Mouse (Mus musculus) liver, embryonic 18 days (tissue): ENCODE data around the gene Ghsr. TPM values are rescaled to one million over a fixed set of nuclear protein-coding genes. Genes with fewer than 3 reads are reported as not detected.

Source experiments
- polyA plus RNA-seq: library from polyadenylated mRNA; depleted of rRNA; stranded (reverse); fragments of >200 nt; gene quantifications from 2 replicates; pipeline ENCODE4 v1.2.3, GENCODE M21; 2012; rRNA removed

Gene Ghsr
- not detected in 2 replicates for polyA plus RNA-seq

GRCm38 (mm10) chr3:27371276-27371621, at the start of gene Ghsr:
Gene Ghsr (plus strand): TSS chr3:27371351.

Other genes with a start within 250 kb of the Ghsr start
- gene Ect2, start 217.5 kb upstream of the Ghsr start, polyA plus RNA-seq: 8.7 and 9.2 TPM in 2 replicates
- 6.1 and 6.8 TPM in 2 replicates for gene Nceh1, start 188.4 kb upstream of the Ghsr start, polyA plus RNA-seq
- 0.63 and 0.72 TPM in 2 replicates for gene Tnfsf10, start 54.3 kb upstream of the Ghsr start, polyA plus RNA-seq